Mouse (Mus musculus) heart, embryonic 10.5 days (tissue): Measurements from ENCODE around the gene Dnm1. TPM values are rescaled to one million over a fixed set of nuclear protein-coding genes. Genes with fewer than 3 reads are reported as not detected.

Experiments
- DNase-seq: peaks from one replicate; pipeline ENCODE4 v3.0.0-alpha.2; 2017; ENCODE audit warnings: low spot score
- H3K27ac ChIP-seq: fragments of 300-500 bp; sonication (generic); 2 replicates; pipeline ENCODE4 v1.5.1; 2016; ENCODE audit warnings: mild to moderate bottlenecking
- H3K27me3 ChIP-seq: fragments of 300-500 bp; sonication (generic); 2 replicates; pipeline ENCODE4 v1.6.1; 2016; ENCODE audit warnings: mild to moderate bottlenecking; ENCODE audit not compliant: poor library complexity, insufficient read depth, severe bottlenecking
- H3K36me3 ChIP-seq: fragments of 300-500 bp; sonication (generic); 2 replicates; pipeline ENCODE4 v1.6.1; 2016; ENCODE audit warnings: mild to moderate bottlenecking, moderate library complexity
- H3K4me1 ChIP-seq: fragments of 300-500 bp; sonication (generic); 2 replicates; pipeline ENCODE4 v1.6.1; 2016; ENCODE audit warnings: mild to moderate bottlenecking
- H3K4me3 ChIP-seq: fragments of 300-500 bp; sonication (generic); 2 replicates; pipeline ENCODE4 v1.5.1; 2016; ENCODE audit warnings: mild to moderate bottlenecking, moderate library complexity
- H3K9me3 ChIP-seq: fragments of 300-500 bp; sonication (generic); 2 replicates; pipeline ENCODE4 v1.6.1; 2016; ENCODE audit warnings: mild to moderate bottlenecking, moderate library complexity
- WGBS: fragments of 180-500 bp; shearing (Covaris S2); methylation state at CpG from one replicate; pipeline ENCODE4 v1.1.7; 2016; 5-methylcytosine and 5-hydroxymethylcytosine counted together
- polyA plus RNA-seq: library from polyadenylated mRNA; unstranded; fragments of >200 nt; fragmentation: Nextera tagmentation; extraction: Ambion mirVana; gene quantifications from 2 replicates; pipeline ENCODE4 v1.2.1, GENCODE M21; 2016

Dnm1 gene
- polyA plus RNA-seq, 1 experiment from 2014 or later = 9.4 TPM

DNA sequence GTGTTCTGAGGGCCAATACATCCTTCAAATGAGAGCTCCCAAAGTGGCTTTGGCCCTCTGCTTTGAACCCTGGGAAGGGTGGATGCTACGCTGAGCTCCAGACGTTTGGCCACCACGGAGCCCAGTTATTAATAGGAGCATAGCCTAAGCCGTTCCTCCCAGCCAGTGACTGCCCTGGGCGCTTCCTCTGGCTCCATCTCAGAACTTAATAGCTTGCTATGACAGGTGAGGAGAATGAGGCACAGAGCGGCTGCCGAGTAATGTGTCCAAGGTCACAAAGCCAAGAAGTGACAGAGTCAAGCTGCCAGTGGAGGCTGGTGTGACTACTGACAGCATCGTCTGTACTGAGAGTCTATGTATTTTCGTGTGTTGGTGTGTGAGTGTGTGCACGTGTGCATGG lies 3.1 kb upstream of the Dnm1 start:
- WGBS = 70% methylated on average over 10 of the region's 10 CpGs
- H3K4me1 ChIP-seq = peaks cover 53% of the 10 kb centered on the region
- H3K27ac ChIP-seq = 0 out of 2 replicates have a peak overlapping the region, but pooled peaks have one; percentile 29
- H3K9me3 ChIP-seq = no peaks in the 10 kb centered on the region
- DNase-seq = no peak
- no peak overlapping the region for H3K4me3 ChIP-seq
- peaks cover 33% of the 10 kb centered on the region for H3K27me3 ChIP-seq
- H3K36me3 ChIP-seq = no peaks in the 10 kb centered on the region

DNA sequence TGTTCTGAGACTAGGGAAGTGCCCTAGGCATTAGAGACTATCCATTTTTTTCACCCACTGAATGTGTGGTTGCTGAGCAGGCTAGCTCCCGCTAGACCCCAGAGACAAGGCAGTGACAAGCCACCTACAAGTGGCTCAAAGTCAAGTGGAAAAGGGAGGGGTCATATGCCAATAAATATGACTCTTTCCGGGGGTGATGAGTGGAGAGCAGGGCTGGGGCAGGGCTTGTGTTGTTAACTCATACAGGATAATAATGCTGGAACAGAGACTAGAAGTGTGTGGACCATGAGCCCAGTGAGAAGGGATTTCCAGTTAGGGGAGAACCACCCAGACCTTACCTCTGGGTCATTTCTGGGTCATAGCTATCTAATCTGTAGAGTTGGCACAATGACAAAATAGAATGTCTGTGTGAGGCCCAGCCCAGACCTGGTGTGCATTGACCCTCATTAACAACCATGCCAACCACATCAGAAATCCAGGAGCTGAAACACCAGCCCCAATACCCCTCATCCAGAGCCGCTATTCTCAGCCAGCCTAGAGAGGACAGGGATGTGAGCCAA lies 1.3 kb upstream of the Dnm1 start:
- DNase-seq = no peak
- no peaks in the 10 kb centered on the region for H3K36me3 ChIP-seq
- peaks cover 60% of the 10 kb centered on the region for H3K4me1 ChIP-seq
- H3K27me3 ChIP-seq = peaks cover 51% of the 10 kb centered on the region
- H3K27ac ChIP-seq = no peak overlapping the region
- H3K4me3 ChIP-seq = no peak overlapping the region
- 80% methylated on average over 3 of the region's 3 CpGs for WGBS
- no peaks in the 10 kb centered on the region for H3K9me3 ChIP-seq

DNA sequence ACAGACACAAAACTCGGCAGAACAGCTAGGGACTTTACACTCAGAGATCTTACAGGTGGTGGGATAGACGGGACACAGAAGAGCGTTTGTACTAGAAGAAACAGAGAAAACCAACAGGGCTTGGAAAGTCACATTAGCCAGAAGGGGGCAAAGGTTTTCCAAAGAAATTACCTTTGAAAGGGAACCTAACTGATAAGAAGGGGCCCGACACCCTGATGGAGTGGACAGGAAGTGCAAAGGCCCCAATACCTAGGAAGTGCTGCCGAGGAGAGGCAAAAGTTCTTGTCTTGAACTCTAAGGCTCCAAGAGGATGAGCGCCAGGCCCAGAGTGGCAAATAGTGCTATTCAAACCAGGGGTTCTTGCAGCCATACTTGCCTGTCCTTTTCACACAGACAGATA lies 698 bp upstream of the Dnm1 start:
- H3K27me3 ChIP-seq = peaks cover 56% of the 10 kb centered on the region
- peaks cover 63% of the 10 kb centered on the region for H3K4me1 ChIP-seq
- H3K4me3 ChIP-seq = peak overlapping the region; percentile 72; the same call in 1 of the 2 replicates
- no peaks in the 10 kb centered on the region for H3K36me3 ChIP-seq
- H3K27ac ChIP-seq = 0 out of 2 replicates have a peak overlapping the region, but pooled peaks have one; percentile 83
- no peak for DNase-seq
- 52% methylated on average over 6 of the region's 6 CpGs for WGBS
- no peaks in the 10 kb centered on the region for H3K9me3 ChIP-seq

DNA sequence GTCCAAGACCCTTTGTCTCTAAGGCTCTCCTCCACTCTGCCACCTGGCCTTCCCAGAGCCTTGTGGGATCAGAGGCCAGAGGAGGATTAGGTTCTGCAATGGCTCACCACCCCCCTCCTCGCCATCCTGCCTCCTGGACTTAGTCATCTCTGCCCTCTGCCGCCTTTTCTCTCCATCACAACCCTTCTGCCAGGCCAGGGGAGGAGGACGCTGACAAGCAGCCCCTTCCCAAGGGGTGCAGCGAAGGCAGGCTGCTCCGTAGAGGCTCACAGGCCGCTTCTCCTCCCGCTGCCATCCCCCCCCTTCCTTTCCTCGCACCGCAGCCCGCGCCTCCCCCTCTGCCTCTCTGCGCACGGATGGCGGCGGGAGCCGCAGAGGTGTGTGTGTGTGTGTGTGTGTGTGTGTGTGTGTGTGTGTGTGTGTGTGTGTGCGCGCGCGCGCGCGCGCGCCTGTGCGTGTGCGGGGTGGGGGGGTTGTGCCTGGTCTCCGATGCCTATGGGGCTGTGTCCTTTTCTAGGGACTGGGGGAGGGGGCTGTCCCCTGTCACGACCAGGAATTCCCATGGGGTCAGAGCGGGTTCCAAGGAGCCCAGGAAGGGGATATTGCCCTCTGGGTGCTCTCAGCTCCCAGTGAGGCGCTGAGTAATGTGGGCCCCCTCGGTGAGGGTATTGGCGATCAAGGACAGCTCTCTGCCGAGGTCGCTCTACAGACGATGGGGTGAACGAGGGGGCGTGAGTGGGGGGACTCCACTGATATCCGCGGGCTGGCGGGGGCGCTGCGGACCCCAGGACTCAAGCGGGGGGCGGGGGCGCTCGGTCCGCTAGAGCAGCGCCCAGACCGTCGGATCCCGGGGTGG lies 759 bp downstream of the Dnm1 start, which contains the start of gene Ciz1:
Gene Ciz1 (plus strand): TSS at position 177 of the 856 bp plus-strand sequence.
- peak within 1 kb of the TSS; percentile 83 for H3K27ac ChIP-seq
- peak within 1 kb of the TSS; percentile 72 for H3K4me3 ChIP-seq
- peaks cover 59% of the 10 kb centered on the region for H3K4me1 ChIP-seq
- H3K9me3 ChIP-seq = no peaks in the 10 kb centered on the region
- WGBS = under 1% methylated on average over 34 of the region's 52 CpGs
- peaks cover 57% of the 10 kb centered on the region for H3K27me3 ChIP-seq
- H3K36me3 ChIP-seq = no peaks in the 10 kb centered on the region
- no peak for DNase-seq

DNA sequence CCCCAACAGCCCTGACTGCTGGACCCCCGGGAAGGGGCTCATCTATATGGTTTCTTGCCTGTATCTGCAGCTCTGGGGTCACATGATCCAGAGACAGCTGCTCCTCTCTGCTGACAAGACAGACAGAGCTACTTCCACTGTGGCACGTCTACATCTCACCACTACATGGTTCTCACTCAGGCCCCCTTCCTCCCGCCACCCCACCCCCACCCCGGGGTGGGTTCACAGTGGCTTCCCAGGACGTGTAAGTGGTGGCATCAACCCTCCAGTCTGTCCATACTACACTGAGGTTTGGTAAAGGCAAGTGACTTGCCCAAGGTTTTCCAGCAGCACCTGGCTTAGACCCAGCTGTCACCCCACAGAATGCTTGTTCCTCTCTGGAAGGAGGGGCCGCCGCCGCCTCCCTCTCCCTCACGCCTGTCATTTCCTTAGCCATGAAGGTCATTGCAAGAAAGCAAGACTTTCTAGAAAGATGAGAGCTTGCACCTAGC lies 1.6 kb downstream of the Dnm1 start:
- peaks cover 64% of the 10 kb centered on the region for H3K27me3 ChIP-seq
- WGBS = 55% methylated on average over 9 of the region's 9 CpGs
- 0 out of 2 replicates have a peak overlapping the region, but pooled peaks have one; percentile 83 for H3K27ac ChIP-seq
- DNase-seq = no peak
- H3K36me3 ChIP-seq = no peaks in the 10 kb centered on the region
- H3K4me3 ChIP-seq = peak overlapping the region; percentile 72
- peaks cover 58% of the 10 kb centered on the region for H3K4me1 ChIP-seq
- H3K9me3 ChIP-seq = no peaks in the 10 kb centered on the region

DNA sequence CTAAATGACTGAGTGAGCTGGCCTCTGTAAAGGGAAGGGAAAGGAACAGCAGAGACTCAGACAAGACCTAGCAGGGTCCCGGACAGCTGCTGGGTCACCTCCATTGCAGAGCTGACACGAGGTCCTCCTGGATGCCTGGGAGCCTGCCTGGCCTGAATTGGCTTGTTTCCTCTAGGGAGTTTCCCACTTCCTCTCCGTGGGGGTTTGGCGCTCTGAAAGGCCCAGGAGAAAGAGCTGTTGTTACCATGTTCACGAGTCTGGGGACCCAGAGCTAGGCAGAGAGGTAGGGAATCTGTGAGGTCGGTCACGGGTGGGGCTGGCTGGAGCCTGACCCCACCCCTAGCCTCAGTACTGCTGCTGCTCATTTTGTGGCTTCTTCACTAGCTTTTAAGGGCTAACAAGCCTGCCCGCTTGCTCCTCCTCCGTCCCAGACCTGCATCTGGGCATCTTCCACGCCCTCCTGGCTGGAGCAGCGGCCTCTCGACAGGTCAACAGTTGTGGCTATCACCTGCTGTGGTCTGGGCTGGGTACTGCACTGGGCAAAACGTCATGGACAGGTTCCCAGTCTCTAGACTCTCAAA lies 2.6 kb downstream of the Dnm1 start:
- Histone ChIP-seq H3K4me1 (peaks cover 52% of the 10 kb centered on the region), H3K4me3 (no peak overlapping the region), H3K27ac (no peak overlapping the region), H3K9me3 (no peaks in the 10 kb centered on the region), H3K27me3 (peaks cover 65% of the 10 kb centered on the region), H3K36me3 (no peaks in the 10 kb centered on the region)
- DNase-seq = no peak
- 45% methylated on average over 13 of the region's 13 CpGs for WGBS

DNA sequence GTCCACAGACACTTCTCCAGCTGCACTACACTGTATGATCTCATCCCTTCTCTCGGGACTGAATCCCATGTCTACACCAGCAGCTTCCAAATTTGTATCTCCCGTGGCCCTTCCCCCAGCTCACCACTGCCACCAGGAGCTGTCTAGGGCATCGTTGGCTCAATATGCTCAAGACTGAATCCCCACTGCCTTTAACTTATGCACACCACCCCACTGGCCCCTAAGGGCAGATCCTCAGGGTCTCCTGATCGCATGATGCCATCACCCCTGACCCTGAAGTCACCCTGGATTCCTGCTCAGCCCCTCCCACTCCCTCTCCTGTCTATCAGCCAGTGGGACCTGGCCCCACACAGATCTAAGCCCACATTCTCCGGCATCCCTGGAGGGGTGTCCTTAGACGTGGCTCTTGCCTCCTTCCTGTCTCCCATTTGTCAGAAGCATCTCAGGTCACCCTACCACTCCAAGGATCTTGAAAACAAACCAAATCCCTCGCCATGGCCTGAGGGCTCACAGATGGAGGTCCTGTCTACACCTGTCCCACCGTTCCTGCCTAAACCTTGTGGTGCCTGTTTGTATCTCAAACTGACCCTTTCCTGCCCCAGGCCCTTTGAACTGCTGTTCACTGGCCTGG lies 3.4 kb downstream of the Dnm1 start:
- 56% methylated on average over 8 of the region's 8 CpGs for WGBS
- Histone ChIP-seq H3K4me1 (peaks cover 52% of the 10 kb centered on the region), H3K4me3 (no peak overlapping the region), H3K9me3 (no peaks in the 10 kb centered on the region), H3K36me3 (no peaks in the 10 kb centered on the region), H3K27ac (0 out of 2 replicates have a peak overlapping the region, but pooled peaks have one; percentile 11), H3K27me3 (peaks cover 69% of the 10 kb centered on the region)
- no peak for DNase-seq

DNA sequence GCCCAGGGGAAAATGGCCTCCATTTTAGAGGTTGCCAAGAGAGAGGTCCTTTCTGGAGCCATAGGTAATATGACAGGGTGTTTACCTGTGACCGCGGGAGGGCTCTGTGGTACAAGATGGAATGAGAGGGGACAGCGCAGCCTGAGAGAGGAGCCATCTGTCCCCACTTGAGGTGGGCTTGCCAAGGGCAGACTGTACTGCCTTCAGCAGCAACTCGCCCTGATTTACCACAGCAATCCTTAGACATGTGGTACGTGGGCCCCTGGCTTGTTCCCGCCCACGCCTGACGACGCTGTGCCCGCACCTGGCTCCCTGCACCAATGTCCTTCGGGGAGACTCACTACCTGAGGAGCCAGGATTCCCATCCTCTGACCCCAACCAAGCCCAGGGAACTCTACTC lies 4.8 kb downstream of the Dnm1 start:
- H3K36me3 ChIP-seq = no peaks in the 10 kb centered on the region
- 80% methylated on average over 11 of the region's 11 CpGs for WGBS
- DNase-seq = no peak
- no peak overlapping the region for H3K4me3 ChIP-seq
- no peaks in the 10 kb centered on the region for H3K9me3 ChIP-seq
- H3K27me3 ChIP-seq = peaks cover 81% of the 10 kb centered on the region
- peaks cover 38% of the 10 kb centered on the region for H3K4me1 ChIP-seq
- H3K27ac ChIP-seq = no peak overlapping the region

DNA sequence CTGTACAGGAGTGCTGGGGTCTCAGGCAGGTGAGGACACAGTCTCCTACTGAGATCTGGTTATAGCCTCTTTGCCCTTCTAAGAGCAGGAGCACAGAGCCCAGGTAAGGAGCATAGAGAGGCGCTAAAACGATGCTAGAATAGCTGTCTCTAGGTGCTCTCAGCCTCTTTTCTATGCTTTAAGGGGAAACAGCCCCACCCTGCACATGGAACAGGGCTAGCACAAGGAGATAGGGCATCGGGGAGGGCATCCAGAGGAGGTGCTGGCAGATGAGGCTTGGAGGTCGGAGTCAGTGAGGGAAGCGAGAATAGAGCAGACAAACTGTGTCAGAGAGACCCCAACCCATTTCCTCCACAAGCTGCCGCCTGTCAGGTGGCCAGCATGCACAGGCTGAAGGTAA lies 6.1 kb downstream of the Dnm1 start:
- Histone ChIP-seq H3K36me3 (no peaks in the 10 kb centered on the region), H3K9me3 (no peaks in the 10 kb centered on the region), H3K27ac (no peak overlapping the region), H3K4me1 (peaks cover 25% of the 10 kb centered on the region), H3K4me3 (no peak overlapping the region), H3K27me3 (peaks cover 76% of the 10 kb centered on the region)
- DNase-seq = no peak
- WGBS = 64% methylated on average over 6 of the region's 6 CpGs

DNA sequence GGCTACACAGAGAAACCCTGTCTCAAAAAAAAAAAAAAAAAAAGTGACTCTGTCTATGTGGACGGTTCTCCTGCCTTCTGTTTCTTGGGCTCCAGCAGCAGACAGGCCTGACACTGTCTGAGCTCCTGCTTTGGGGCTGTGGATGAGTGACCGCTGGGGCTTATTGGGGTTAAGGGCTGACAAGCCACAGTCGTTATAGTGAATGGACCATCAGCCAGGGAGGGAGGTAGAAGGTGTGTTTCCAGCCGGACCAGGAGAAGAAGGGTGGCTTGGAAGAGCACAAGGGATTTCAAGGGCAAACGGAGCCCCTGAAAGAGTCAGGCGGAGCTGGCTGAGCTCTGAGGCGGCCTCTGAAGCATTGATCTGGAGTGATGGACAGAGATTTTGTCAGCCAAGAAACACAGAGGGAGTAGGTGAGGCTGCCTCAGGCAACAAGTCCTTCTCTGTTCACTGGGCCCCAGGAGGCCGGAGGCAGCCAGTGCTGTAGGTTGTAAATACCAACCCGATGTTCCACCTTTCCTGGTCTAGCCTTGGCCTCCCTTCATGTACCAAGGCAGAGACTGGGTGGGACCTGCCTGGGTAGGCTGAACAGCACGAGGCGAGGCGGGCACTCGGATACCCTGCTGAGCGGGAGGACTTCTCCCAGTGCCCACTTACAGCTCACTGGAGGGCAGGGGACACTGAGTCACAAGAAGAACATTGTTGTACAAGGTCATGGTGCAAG lies 8.4 kb downstream of the Dnm1 start:
- no peak for DNase-seq
- peaks cover 73% of the 10 kb centered on the region for H3K27me3 ChIP-seq
- 72% methylated on average over 14 of the region's 14 CpGs for WGBS
- H3K4me3 ChIP-seq = no peak overlapping the region
- no peak overlapping the region for H3K27ac ChIP-seq
- H3K36me3 ChIP-seq = no peaks in the 10 kb centered on the region
- H3K4me1 ChIP-seq = 0 out of 2 replicates have a peak, but pooled peaks cover 6% of the 10 kb centered on the region
- H3K9me3 ChIP-seq = no peaks in the 10 kb centered on the region

DNA sequence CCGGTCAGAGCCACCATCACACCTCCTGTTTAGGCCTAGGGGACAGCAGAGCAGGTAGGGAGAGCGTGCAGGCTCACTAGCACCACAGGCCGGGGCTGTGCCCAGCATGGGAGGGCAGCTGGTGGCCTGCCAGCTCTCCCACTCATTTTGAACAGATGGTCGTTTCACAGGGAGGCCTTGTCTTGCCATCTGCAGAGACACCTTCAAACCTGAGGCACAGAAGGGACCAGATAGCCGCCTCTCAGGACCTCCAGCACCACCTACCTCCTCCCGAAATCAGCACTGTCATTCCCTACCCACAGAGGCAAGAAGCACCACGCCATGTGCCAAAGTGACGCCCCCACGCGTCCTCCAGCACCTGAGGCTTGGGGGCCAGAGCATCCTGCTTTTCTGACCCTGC lies 9.1 kb downstream of the Dnm1 start:
- Histone ChIP-seq H3K27me3 (peaks cover 72% of the 10 kb centered on the region), H3K36me3 (no peaks in the 10 kb centered on the region), H3K9me3 (no peaks in the 10 kb centered on the region), H3K27ac (no peak overlapping the region), H3K4me1 (0 out of 2 replicates have a peak, but pooled peaks cover 5% of the 10 kb centered on the region), H3K4me3 (no peak overlapping the region)
- DNase-seq = no peak
- WGBS = 67% methylated on average over 10 of the region's 10 CpGs

DNA sequence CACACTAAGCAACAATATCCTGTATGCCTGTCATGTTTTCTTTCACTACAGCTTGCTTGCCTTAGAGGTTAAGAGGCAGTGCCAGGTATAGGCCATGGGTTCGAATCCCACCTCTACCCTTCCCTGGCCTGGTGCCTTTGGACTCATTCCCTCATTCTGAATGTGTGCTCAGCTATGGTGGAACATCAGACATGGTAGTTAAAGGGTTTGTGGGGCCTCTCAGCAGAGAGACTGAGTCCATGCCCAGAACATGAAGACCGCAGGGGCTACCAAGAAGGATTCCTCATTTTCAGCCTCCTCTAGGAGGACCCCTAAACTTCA lies 9.8 kb downstream of the Dnm1 start:
- no peak for DNase-seq
- peaks cover 65% of the 10 kb centered on the region for H3K27me3 ChIP-seq
- H3K4me3 ChIP-seq = no peak overlapping the region
- 90% methylated on average over 2 of the region's 2 CpGs for WGBS
- H3K27ac ChIP-seq = no peak overlapping the region
- no peaks in the 10 kb centered on the region for H3K4me1 ChIP-seq
- H3K9me3 ChIP-seq = no peaks in the 10 kb centered on the region
- no peaks in the 10 kb centered on the region for H3K36me3 ChIP-seq
